Mouse (Mus musculus): ENCODE measurements around the gene Piezo1.

DNA sequence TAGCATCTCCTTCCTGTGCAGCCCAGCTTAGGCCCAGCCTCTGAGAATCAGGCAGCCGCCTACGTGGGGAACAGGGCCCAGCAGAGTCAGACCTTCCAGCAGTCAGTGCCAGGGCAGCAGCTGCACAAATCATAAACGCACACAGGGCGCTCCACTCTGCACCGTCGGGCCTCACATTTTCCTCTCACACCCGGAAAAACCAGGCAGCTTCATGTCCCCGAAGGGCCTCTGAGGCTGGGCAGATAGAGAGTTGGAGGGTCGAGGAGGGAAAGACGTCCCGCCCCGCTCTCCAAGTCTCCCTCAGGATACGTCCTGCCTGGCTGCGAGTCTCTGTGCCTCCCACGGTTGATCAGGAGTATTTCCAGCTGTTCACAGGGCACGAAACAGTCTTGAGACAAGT, 39.6 kb downstream of the Piezo1 start:
- no peak for TF ChIP-seq CTCF (IDR thresholded peaks at IDR 0.05; ENCODE audit: extremely low read depth, insufficient read depth, insufficient read length, insufficient replicate concordance)
- no peak for TF ChIP-seq POLR2A (IDR thresholded peaks at IDR 0.05; ENCODE audit: low read depth, low read length)

Data from spleen, adult 2 months (tissue).